Mouse (Mus musculus) forebrain, postnatal 0 days (tissue): ENCODE results near the gene Chil1. TPM values are rescaled to one million over a fixed set of nuclear protein-coding genes. Genes with fewer than 3 reads are reported as not detected.

Experiments
- ATAC-seq: fragments of 200-750 bp; cut with Nextera tagmentation; 2 replicates; pipeline ENCODE4 v1.8.0; 2017; ENCODE audit warnings: mild to moderate bottlenecking, moderate library complexity
- DNase-seq: peaks from one replicate; pipeline ENCODE4 v3.0.0-alpha.2; 2015
- H3K27ac ChIP-seq: fragments of 300-500 bp; sonication (generic); 2 replicates; pipeline ENCODE4 v1.5.1; 2014; ENCODE audit warnings: low read depth, mild to moderate bottlenecking, antibody characterized with exemption, low read length, moderate library complexity, mixed read lengths
- H3K27me3 ChIP-seq: fragments of 300-500 bp; sonication (generic); 2 replicates; pipeline ENCODE4 v1.6.1; 2014; ENCODE audit warnings: mild to moderate bottlenecking, low read length, mixed read lengths; ENCODE audit not compliant: insufficient read depth
- H3K36me3 ChIP-seq: fragments of 300-500 bp; sonication (generic); 2 replicates; pipeline ENCODE4 v1.6.1; 2014; ENCODE audit warnings: mild to moderate bottlenecking, moderate library complexity; ENCODE audit not compliant: insufficient read depth
- H3K4me1 ChIP-seq: fragments of 300-500 bp; sonication (generic); 2 replicates; pipeline ENCODE4 v1.6.1; 2014; ENCODE audit warnings: antibody characterized with exemption; ENCODE audit not compliant: insufficient read depth
- H3K4me2 ChIP-seq: fragments of 300-500 bp; sonication (generic); 2 replicates; pipeline ENCODE4 v1.6.1; 2014; ENCODE audit warnings: low read depth, mild to moderate bottlenecking, moderate library complexity
- H3K4me3 ChIP-seq: fragments of 300-500 bp; sonication (generic); 2 replicates; pipeline ENCODE4 v1.5.1; 2014; ENCODE audit warnings: low read depth, low read length, mixed read lengths
- H3K9ac ChIP-seq: fragments of 300-500 bp; sonication (generic); 2 replicates; pipeline ENCODE4 v1.6.1; 2014; ENCODE audit warnings: mild to moderate bottlenecking
- H3K9me3 ChIP-seq: fragments of 300-500 bp; sonication (generic); 2 replicates; pipeline ENCODE4 v1.6.1; 2016; ENCODE audit warnings: low read length
- CTCF ChIP-seq: sonication (generic); IDR thresholded peaks from 2 replicates; pipeline ENCODE4 v1.5.1; 2016; ENCODE audit warnings: antibody characterized with exemption, control low read depth, low read depth
- WGBS: fragments of 180-500 bp; shearing (Covaris S2); extraction: QIAGEN DNeasy Blood & Tissue Kit; methylation state at CpG from one replicate; pipeline ENCODE4 v1.1.7; 2014; 5-methylcytosine and 5-hydroxymethylcytosine counted together
- polyA plus RNA-seq: library from polyadenylated mRNA; unstranded; fragments of >200 nt; fragmentation: Nextera tagmentation; extraction: Ambion mirVana; gene quantifications from 2 replicates; pipeline ENCODE4 v1.2.1, GENCODE M21; 2015
- total RNA-seq: library from RNA; depleted of rRNA; stranded (reverse); fragments of >200 nt; gene quantifications from 2 replicates; pipeline ENCODE4 v1.2.3, GENCODE M21; 2014; rRNA removed

Chil1 gene
- total and polyA plus RNA-seq, 2 experiments from 2014 or later = 0.38 to 4.1 TPM

DNA sequence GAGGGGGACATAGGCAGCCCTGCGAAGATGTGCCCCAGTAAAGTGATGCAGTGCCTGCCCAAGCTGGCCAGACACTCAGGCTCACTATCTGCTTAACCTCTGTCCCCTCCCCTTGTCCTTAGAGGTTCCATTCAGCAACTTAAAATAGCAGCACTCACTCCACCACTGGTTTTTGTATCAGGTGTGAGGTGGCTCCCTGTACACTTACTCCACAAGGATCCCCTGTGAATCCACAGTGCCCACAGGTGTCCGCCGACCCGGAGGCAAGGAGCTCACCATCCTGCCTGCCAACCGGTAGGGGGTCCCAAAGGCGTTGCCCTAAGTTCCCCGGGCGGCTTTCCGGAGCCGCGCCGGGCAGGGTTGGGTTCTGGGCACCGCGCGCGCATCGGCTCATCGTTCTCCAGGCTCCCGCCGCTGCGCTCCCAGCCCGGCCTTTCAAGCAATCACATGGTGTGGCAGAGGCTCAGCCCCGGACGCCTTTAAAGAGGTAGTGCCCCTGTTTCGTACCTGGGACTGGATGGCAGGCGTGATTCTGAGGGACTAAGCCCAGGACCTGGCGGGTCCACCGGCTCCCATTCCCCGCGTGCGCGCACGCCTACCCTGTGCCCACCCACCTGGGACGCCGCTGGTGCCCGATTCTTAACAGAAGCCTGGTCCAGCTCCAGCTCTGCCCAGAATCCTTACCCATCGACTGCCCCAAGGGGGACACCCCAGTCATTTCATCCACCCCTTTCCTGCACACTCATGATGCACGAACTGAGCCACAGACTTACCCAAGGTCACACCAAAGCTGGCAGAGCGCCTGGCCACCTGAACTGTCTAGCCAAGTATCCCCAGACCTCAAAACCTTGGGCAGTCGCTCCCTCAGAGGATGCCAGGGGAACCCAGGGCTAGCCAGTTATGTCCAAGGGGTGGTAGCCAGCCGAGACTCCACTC is 52.7 kb downstream of the Chil1 start:
- DNase-seq = peak; percentile 70
- Histone ChIP-seq H3K36me3 (no peaks in the 10 kb centered on the region), H3K9me3 (no peaks in the 10 kb centered on the region), H3K4me3 (peak overlapping the region; percentile 55), H3K9ac (peak overlapping the region; percentile 72), H3K27me3 (0 out of 2 replicates have a peak, but pooled peaks cover 5% of the 10 kb centered on the region), H3K27ac (peak overlapping the region; percentile 83), H3K4me1 (peaks cover 17% of the 10 kb centered on the region), H3K4me2 (peak overlapping the region; percentile 89)
- peak; percentile 35; the same call in 1 of the 2 replicates for TF ChIP-seq CTCF
- peak; percentile 73 for ATAC-seq
- 1% methylated on average over 41 of the region's 41 CpGs for WGBS

DNA sequence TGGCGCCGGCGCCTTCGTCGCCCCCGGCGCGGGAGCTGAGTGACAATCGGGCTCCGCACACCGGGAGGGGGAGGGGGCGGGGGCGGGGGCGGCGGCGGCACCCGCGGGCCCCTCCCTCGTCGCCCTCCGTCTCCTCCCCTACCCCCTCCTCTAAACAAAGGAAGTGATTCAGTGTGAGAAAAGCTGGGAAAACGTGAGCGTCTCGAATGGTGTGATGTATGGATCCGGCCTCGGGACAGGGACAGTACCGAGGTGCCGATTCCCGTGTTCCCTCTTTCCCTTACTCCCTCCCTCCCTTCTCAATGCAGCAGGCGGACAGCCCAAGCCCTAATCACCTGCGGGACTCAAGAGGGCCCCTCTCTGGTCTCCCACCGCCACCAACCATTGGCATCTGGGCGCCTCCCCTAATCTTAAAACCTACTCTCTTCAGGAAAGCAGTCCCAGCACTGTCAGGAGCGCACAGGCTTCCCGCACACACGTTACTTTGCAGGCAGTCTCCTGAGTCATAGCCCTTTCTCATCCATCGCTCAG is 53.5 kb downstream of the Chil1 start, which contains the start of gene Adora1:
Gene Adora1, minus strand, starts transcription at position 41 of the 531 bp plus-strand sequence.
- WGBS = 4% methylated on average over 37 of the region's 37 CpGs
- TF ChIP-seq CTCF = no peak
- Histone ChIP-seq H3K27ac (peak within 1 kb of the TSS; percentile 83), H3K4me1 (peaks cover 17% of the 10 kb centered on the region), H3K9me3 (no peaks in the 10 kb centered on the region), H3K4me2 (peak within 1 kb of the TSS; percentile 89), H3K36me3 (no peaks in the 10 kb centered on the region), H3K9ac (peak within 1 kb of the TSS; percentile 72), H3K4me3 (peak within 1 kb of the TSS; percentile 55), H3K27me3 (0 out of 2 replicates have a peak, but pooled peaks cover 5% of the 10 kb centered on the region)
- ATAC-seq = peak; percentile 58
- peak; percentile 70 for DNase-seq

DNA sequence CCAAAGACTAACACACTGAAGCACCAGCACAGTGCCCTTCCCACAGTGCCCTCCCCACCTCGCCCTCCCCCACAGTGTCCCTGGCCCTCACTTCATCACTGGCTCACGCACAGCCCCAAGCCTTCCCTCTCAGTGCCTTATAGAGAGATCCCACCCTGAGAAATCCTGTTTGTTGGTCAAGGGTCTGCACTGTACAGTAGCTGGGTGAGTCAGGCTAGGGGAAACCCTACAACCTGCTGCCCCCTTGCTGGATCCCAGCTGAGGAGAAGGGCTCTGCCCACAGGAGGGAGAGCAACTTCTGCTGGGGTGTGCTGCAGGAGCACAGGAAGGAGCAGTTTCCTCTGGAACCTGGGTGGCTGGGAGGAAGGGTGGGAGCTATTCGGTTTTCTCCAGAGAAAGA is 54.2 kb downstream of the Chil1 start:
- peaks cover 17% of the 10 kb centered on the region for H3K4me1 ChIP-seq
- no peak for TF ChIP-seq CTCF
- peak overlapping the region; percentile 55; the same call in 1 of the 2 replicates for H3K4me3 ChIP-seq
- 0 out of 2 replicates have a peak, but pooled peaks cover 5% of the 10 kb centered on the region for H3K27me3 ChIP-seq
- DNase-seq = no peak
- ATAC-seq = no peak
- H3K9me3 ChIP-seq = no peaks in the 10 kb centered on the region
- peak overlapping the region; percentile 89 for H3K4me2 ChIP-seq
- H3K36me3 ChIP-seq = no peaks in the 10 kb centered on the region
- 50% methylated on average over 3 of the region's 3 CpGs for WGBS
- H3K27ac ChIP-seq = peak overlapping the region; percentile 83; the same call in 1 of the 2 replicates
- H3K9ac ChIP-seq = 0 out of 2 replicates have a peak overlapping the region, but pooled peaks have one; percentile 72

GRCm38 (mm10) chr1:134237438-134237837 is 55.5 kb downstream of the Chil1 start:
- WGBS = 89% methylated on average over 3 of the region's 3 CpGs

More at GRCm38 (mm10) chr1:134237438-134237837, 55.5 kb downstream of the Chil1 start:
- no peaks in the 10 kb centered on the region for H3K36me3 ChIP-seq
- no peak for TF ChIP-seq CTCF
- no peaks in the 10 kb centered on the region for H3K9me3 ChIP-seq
- H3K27me3 ChIP-seq = 0 out of 2 replicates have a peak, but pooled peaks cover 5% of the 10 kb centered on the region
- H3K27ac ChIP-seq = no peak overlapping the region
- DNase-seq = no peak
- no peak overlapping the region for H3K9ac ChIP-seq
- no peak for ATAC-seq
- peaks cover 14% of the 10 kb centered on the region for H3K4me1 ChIP-seq
- H3K4me3 ChIP-seq = no peak overlapping the region
- H3K4me2 ChIP-seq = no peak overlapping the region

Other genes with a start within 250 kb of the Chil1 start
- 7.0 and 14.2 TPM in 2 replicates for gene Fmod, start 144.9 kb upstream of the Chil1 start, total RNA-seq
- 14.7 and 19.6 TPM in 2 replicates for gene Fmod, start 144.9 kb upstream of the Chil1 start, polyA plus RNA-seq
- gene Btg2, start 103.1 kb upstream of the Chil1 start, total RNA-seq = 9.2 and 11.9 TPM in 2 replicates
- 10.1 and 12.0 TPM in 2 replicates for gene Btg2, start 103.1 kb upstream of the Chil1 start, polyA plus RNA-seq
- 0.19 and 0.46 TPM in 2 replicates for gene Chit1, start 70.9 kb upstream of the Chil1 start, total RNA-seq
- 0.30 and 0.41 TPM in 2 replicates for gene Chit1, start 70.9 kb upstream of the Chil1 start, polyA plus RNA-seq
- gene Mybph, start 11.3 kb downstream of the Chil1 start, total RNA-seq = 0.10 and 0.23 TPM in 2 replicates
- 0.12 TPM in 1 of 2 replicates, not detected in the other for gene Mybph, start 11.3 kb downstream of the Chil1 start, polyA plus RNA-seq
- gene Adora1, start 53.3 kb downstream of the Chil1 start, total RNA-seq = 38.4 and 41.5 TPM in 2 replicates
- 29.3 and 37.5 TPM in 2 replicates for gene Adora1, start 53.3 kb downstream of the Chil1 start, polyA plus RNA-seq
- gene Myog, start 107.8 kb downstream of the Chil1 start, total RNA-seq = 0.08 and 0.29 TPM in 2 replicates
- 0.19 and 0.28 TPM in 2 replicates for gene Myog, start 107.8 kb downstream of the Chil1 start, polyA plus RNA-seq
- gene Ppfia4, start 150.8 kb downstream of the Chil1 start, total RNA-seq = 26.9 and 31.9 TPM in 2 replicates
- 12.7 and 17.5 TPM in 2 replicates for gene Ppfia4, start 150.8 kb downstream of the Chil1 start, polyA plus RNA-seq
- 177 and 184 TPM in 2 replicates for gene Tmem183a, start 179.8 kb downstream of the Chil1 start, total RNA-seq
- gene Tmem183a, start 179.8 kb downstream of the Chil1 start, polyA plus RNA-seq = 103 and 123 TPM in 2 replicates
- gene 4933406M09Rik, start 203.8 kb downstream of the Chil1 start, total RNA-seq = not detected in 2 replicates
- gene 4933406M09Rik, start 203.8 kb downstream of the Chil1 start, polyA plus RNA-seq = not detected in 2 replicates
- gene Cyb5r1, start 223.4 kb downstream of the Chil1 start, total RNA-seq = 9.2 and 16.0 TPM in 2 replicates
- gene Cyb5r1, start 223.4 kb downstream of the Chil1 start, polyA plus RNA-seq = 9.5 and 14.5 TPM in 2 replicates
- gene Adipor1, start 233.2 kb downstream of the Chil1 start, total RNA-seq = 80.0 and 82.0 TPM in 2 replicates
- 62.2 and 68.2 TPM in 2 replicates for gene Adipor1, start 233.2 kb downstream of the Chil1 start, polyA plus RNA-seq